Mouse (Mus musculus) midbrain, embryonic 12.5 days (tissue): ENCODE measurements at regions not wholly inside any gene's neighbourhood (a gene's known extent, or its start where the extent isn't known, plus 50 kb on each side); places are given as distances from the start of the nearest gene placed in this dataset.
A peak's percentile ranks its signal among the peaks of the same experiment; 100 is the strongest.

Experiments
- ATAC-seq: fragments of 200-750 bp; cut with Nextera tagmentation; 2 replicates; pipeline ENCODE4 v1.8.0; 2017; ENCODE audit warnings: low read depth, moderate TSS enrichment, moderate library complexity; ENCODE audit not compliant: low FRiP score
- H3K27ac ChIP-seq: fragments of 300-500 bp; sonication (generic); replicated peaks from 2 replicates; pipeline ENCODE4 v1.5.1; 2016; ENCODE audit warnings: mild to moderate bottlenecking
- H3K27me3 ChIP-seq: fragments of 300-500 bp; sonication (generic); 2 replicates; pipeline ENCODE4 v1.6.1; 2016; ENCODE audit warnings: mild to moderate bottlenecking
- H3K36me3 ChIP-seq: fragments of 300-500 bp; sonication (generic); 2 replicates; pipeline ENCODE4 v1.6.1; 2016
- H3K4me1 ChIP-seq: fragments of 300-500 bp; sonication (generic); 2 replicates; pipeline ENCODE4 v1.6.1; 2016
- H3K4me2 ChIP-seq: fragments of 300-500 bp; sonication (generic); replicated peaks from 2 replicates; pipeline ENCODE4 v1.6.1; 2016; ENCODE audit warnings: mild to moderate bottlenecking, moderate library complexity
- H3K4me3 ChIP-seq: fragments of 300-500 bp; sonication (generic); 2 replicates; pipeline ENCODE4 v1.5.1; 2016; ENCODE audit warnings: mild to moderate bottlenecking
- H3K9ac ChIP-seq: fragments of 300-500 bp; sonication (generic); replicated peaks from 2 replicates; pipeline ENCODE4 v1.6.1; 2016; ENCODE audit warnings: mild to moderate bottlenecking, moderate library complexity
- H3K9me3 ChIP-seq: fragments of 300-500 bp; sonication (generic); 2 replicates; pipeline ENCODE4 v1.6.1; 2016; ENCODE audit warnings: mild to moderate bottlenecking
- WGBS: fragments of 180-500 bp; shearing (Covaris S2); methylation state at CpG from one replicate; pipeline ENCODE4 v1.1.7; 2016; 5-methylcytosine and 5-hydroxymethylcytosine counted together

GRCm38 (mm10) chr15:25468478-25468877 is 54.9 kb upstream of the Basp1 start:
- H3K4me1 ChIP-seq = no peaks in the 10 kb centered on the region
- no peaks in the 10 kb centered on the region for H3K36me3 ChIP-seq
- H3K27ac ChIP-seq = no peak overlapping the region
- H3K4me2 ChIP-seq = no peak overlapping the region
- no peaks in the 10 kb centered on the region for H3K27me3 ChIP-seq
- H3K9me3 ChIP-seq = no peaks in the 10 kb centered on the region
- no peak overlapping the region for H3K9ac ChIP-seq
- ATAC-seq = no peak
- WGBS = 69% methylated on average over 2 of the region's 2 CpGs
- no peak overlapping the region for H3K4me3 ChIP-seq

- no peak overlapping the region for H3K27ac ChIP-seq
- WGBS = 79% methylated on average over 16 of the region's 16 CpGs
- no peak overlapping the region for H3K4me3 ChIP-seq
- H3K4me2 ChIP-seq = no peak overlapping the region
- H3K36me3 ChIP-seq = no peaks in the 10 kb centered on the region
- ATAC-seq = no peak
- H3K9ac ChIP-seq = no peak overlapping the region
- H3K4me1 ChIP-seq = no peaks in the 10 kb centered on the region
- no peaks in the 10 kb centered on the region for H3K9me3 ChIP-seq
- H3K27me3 ChIP-seq = no peaks in the 10 kb centered on the region
These were observed 55.8 kb upstream of the Basp1 start for GRCm38 (mm10) chr15:25469185-25469845.

GRCm38 (mm10) chr15:25471331-25471730 is 57.8 kb upstream of the Basp1 start:
- H3K27ac ChIP-seq = no peak overlapping the region
- no peak overlapping the region for H3K4me3 ChIP-seq
- H3K4me2 ChIP-seq = no peak overlapping the region
- H3K4me1 ChIP-seq = no peaks in the 10 kb centered on the region
- ATAC-seq = no peak
- H3K9me3 ChIP-seq = no peaks in the 10 kb centered on the region
- H3K9ac ChIP-seq = no peak overlapping the region
- no peaks in the 10 kb centered on the region for H3K27me3 ChIP-seq
- no peaks in the 10 kb centered on the region for H3K36me3 ChIP-seq
- 88% methylated on average over 5 of the region's 5 CpGs for WGBS

- no peaks in the 10 kb centered on the region for H3K27me3 ChIP-seq
- no peak overlapping the region for H3K9ac ChIP-seq
- no peak overlapping the region for H3K4me3 ChIP-seq
- no peaks in the 10 kb centered on the region for H3K36me3 ChIP-seq
- no peaks in the 10 kb centered on the region for H3K4me1 ChIP-seq
- ATAC-seq = no peak
- WGBS = 96% methylated on average over 3 of the region's 3 CpGs
- no peaks in the 10 kb centered on the region for H3K9me3 ChIP-seq
- no peak overlapping the region for H3K27ac ChIP-seq
- no peak overlapping the region for H3K4me2 ChIP-seq
These were observed 59.7 kb upstream of the Basp1 start for GRCm38 (mm10) chr15:25473201-25473710.

- H3K27ac ChIP-seq = no peak overlapping the region
- no peaks in the 10 kb centered on the region for H3K27me3 ChIP-seq
- H3K9me3 ChIP-seq = no peaks in the 10 kb centered on the region
- WGBS = 86% methylated on average over 3 of the region's 3 CpGs
- no peaks in the 10 kb centered on the region for H3K4me1 ChIP-seq
- no peak overlapping the region for H3K4me2 ChIP-seq
- no peak overlapping the region for H3K4me3 ChIP-seq
- H3K9ac ChIP-seq = no peak overlapping the region
- H3K36me3 ChIP-seq = no peaks in the 10 kb centered on the region
- ATAC-seq = no peak
These were observed 60.5 kb upstream of the Basp1 start for GRCm38 (mm10) chr15:25474096-25474495.

GRCm38 (mm10) chr15:25482586-25482985 is 69.0 kb upstream of the Basp1 start:
- H3K27me3 ChIP-seq = no peaks in the 10 kb centered on the region
- no peaks in the 10 kb centered on the region for H3K36me3 ChIP-seq
- H3K9ac ChIP-seq = no peak overlapping the region
- ATAC-seq = no peak
- H3K4me3 ChIP-seq = no peak overlapping the region
- no peaks in the 10 kb centered on the region for H3K9me3 ChIP-seq
- H3K4me1 ChIP-seq = no peaks in the 10 kb centered on the region
- H3K27ac ChIP-seq = no peak overlapping the region
- WGBS = 81% methylated on average over 3 of the region's 3 CpGs
- no peak overlapping the region for H3K4me2 ChIP-seq

- WGBS = 62% methylated on average over 9 of the region's 9 CpGs
- Histone ChIP-seq H3K9ac (no peak overlapping the region), H3K4me3 (no peak overlapping the region), H3K9me3 (no peaks in the 10 kb centered on the region), H3K4me2 (no peak overlapping the region), H3K36me3 (no peaks in the 10 kb centered on the region), H3K27me3 (no peaks in the 10 kb centered on the region), H3K27ac (no peak overlapping the region), H3K4me1 (no peaks in the 10 kb centered on the region)
- ATAC-seq = 0 out of 2 replicates have a peak, but pooled peaks have one; percentile 27
These were observed 71.8 kb upstream of the Basp1 start for GRCm38 (mm10) chr15:25485372-25485771.

GRCm38 (mm10) chr15:25486158-25486557 is 72.6 kb upstream of the Basp1 start:
- 82% methylated on average over 7 of the region's 7 CpGs for WGBS
- no peaks in the 10 kb centered on the region for H3K27me3 ChIP-seq
- H3K9ac ChIP-seq = no peak overlapping the region
- H3K4me3 ChIP-seq = no peak overlapping the region
- no peaks in the 10 kb centered on the region for H3K4me1 ChIP-seq
- H3K27ac ChIP-seq = no peak overlapping the region
- H3K36me3 ChIP-seq = no peaks in the 10 kb centered on the region
- no peak; the same call in 1 of the 2 replicates for ATAC-seq
- no peaks in the 10 kb centered on the region for H3K9me3 ChIP-seq
- no peak overlapping the region for H3K4me2 ChIP-seq

- peaks cover 4% of the 10 kb centered on the region; the same call in 1 of the 2 replicates for H3K27me3 ChIP-seq
- no peaks in the 10 kb centered on the region for H3K36me3 ChIP-seq
- WGBS = 84% methylated on average over 6 of the region's 6 CpGs
- H3K4me3 ChIP-seq = no peak overlapping the region
- no peak overlapping the region for H3K27ac ChIP-seq
- no peaks in the 10 kb centered on the region for H3K9me3 ChIP-seq
- H3K4me1 ChIP-seq = no peaks in the 10 kb centered on the region
- H3K4me2 ChIP-seq = no peak overlapping the region
- no peak for ATAC-seq
- no peak overlapping the region for H3K9ac ChIP-seq
These were observed 76.2 kb upstream of the Basp1 start for GRCm38 (mm10) chr15:25489804-25490203.

GRCm38 (mm10) chr15:25492161-25492746 is 78.7 kb upstream of the Basp1 start:
- H3K9ac ChIP-seq = no peak overlapping the region
- no peak overlapping the region for H3K4me2 ChIP-seq
- no peaks in the 10 kb centered on the region for H3K4me1 ChIP-seq
- no peak overlapping the region; the same call in 1 of the 2 replicates for H3K27ac ChIP-seq
- no peak overlapping the region for H3K4me3 ChIP-seq
- peaks cover 10% of the 10 kb centered on the region; the same call in 1 of the 2 replicates for H3K27me3 ChIP-seq
- WGBS = 61% methylated on average over 5 of the region's 5 CpGs
- no peak for ATAC-seq
- no peaks in the 10 kb centered on the region for H3K9me3 ChIP-seq
- no peaks in the 10 kb centered on the region for H3K36me3 ChIP-seq

- Histone ChIP-seq H3K36me3 (no peaks in the 10 kb centered on the region), H3K27me3 (peaks cover 10% of the 10 kb centered on the region; the same call in 1 of the 2 replicates), H3K4me1 (0 out of 2 replicates have a peak, but pooled peaks cover 3% of the 10 kb centered on the region), H3K9me3 (no peaks in the 10 kb centered on the region), H3K9ac (no peak overlapping the region), H3K27ac (no peak overlapping the region), H3K4me3 (no peak overlapping the region), H3K4me2 (no peak overlapping the region)
- WGBS = 69% methylated on average over 8 of the region's 8 CpGs
- no peak for ATAC-seq
These were observed 81.2 kb upstream of the Basp1 start for GRCm38 (mm10) chr15:25494687-25495299.

- Histone ChIP-seq H3K4me2 (no peak overlapping the region), H3K4me1 (0 out of 2 replicates have a peak, but pooled peaks cover 3% of the 10 kb centered on the region), H3K27me3 (peaks cover 10% of the 10 kb centered on the region; the same call in 1 of the 2 replicates), H3K27ac (no peak overlapping the region), H3K9me3 (no peaks in the 10 kb centered on the region), H3K36me3 (no peaks in the 10 kb centered on the region), H3K4me3 (no peak overlapping the region), H3K9ac (no peak overlapping the region)
- no peak for ATAC-seq
- WGBS = 71% methylated on average over 7 of the region's 7 CpGs
These were observed 82.5 kb upstream of the Basp1 start for GRCm38 (mm10) chr15:25495926-25496644.
